Mouse (Mus musculus) embryonic facial prominence, embryonic 13.5 days (tissue): ENCODE measurements at regions not wholly inside any gene's neighbourhood (a gene's known extent, or its start where the extent isn't known, plus 50 kb on each side); places are given as distances from the start of the nearest gene placed in this dataset.

Source experiments
- ATAC-seq: fragments of 200-750 bp; cut with Nextera tagmentation; 2 replicates; pipeline ENCODE4 v1.8.0; 2017; ENCODE audit warnings: low read depth; ENCODE audit not compliant: insufficient number of reproducible peaks, insufficient read depth, low FRiP score, low TSS enrichment
- H3K27ac ChIP-seq: fragments of 300-500 bp; sonication (generic); 2 replicates; pipeline ENCODE4 v1.5.1; 2015; ENCODE audit warnings: moderate library complexity, mild to moderate bottlenecking, inconsistent platforms
- H3K27me3 ChIP-seq: fragments of 300-500 bp; sonication (generic); 2 replicates; pipeline ENCODE4 v1.6.1; 2015; ENCODE audit warnings: mild to moderate bottlenecking, inconsistent platforms
- H3K36me3 ChIP-seq: fragments of 300-500 bp; sonication (generic); 2 replicates; pipeline ENCODE4 v1.6.1; 2015; ENCODE audit warnings: mild to moderate bottlenecking, inconsistent platforms
- H3K4me1 ChIP-seq: fragments of 300-500 bp; sonication (generic); 2 replicates; pipeline ENCODE4 v1.6.1; 2015; ENCODE audit warnings: inconsistent platforms
- H3K4me2 ChIP-seq: fragments of 300-500 bp; sonication (generic); 2 replicates; pipeline ENCODE4 v1.6.1; 2015; ENCODE audit warnings: moderate library complexity, mild to moderate bottlenecking, inconsistent platforms
- H3K4me3 ChIP-seq: fragments of 300-500 bp; sonication (generic); 2 replicates; pipeline ENCODE4 v1.5.1; 2015; ENCODE audit warnings: mild to moderate bottlenecking, inconsistent platforms
- H3K9ac ChIP-seq: fragments of 300-500 bp; sonication (generic); 2 replicates; pipeline ENCODE4 v1.6.1; 2015; ENCODE audit warnings: mild to moderate bottlenecking, inconsistent platforms
- H3K9me3 ChIP-seq: fragments of 300-500 bp; sonication (generic); 2 replicates; pipeline ENCODE4 v1.6.1; 2016; ENCODE audit warnings: inconsistent platforms
- WGBS: fragments of 180-500 bp; shearing (Covaris S2); methylation state at CpG from one replicate; pipeline ENCODE4 v1.1.7; 2015; ENCODE audit warnings: mixed read lengths; 5-methylcytosine and 5-hydroxymethylcytosine counted together

- H3K4me2 ChIP-seq: no peak overlapping the region
- no peaks in the 10 kb centered on the region for H3K9me3 ChIP-seq
- H3K27ac ChIP-seq: no peak overlapping the region
- 80% methylated on average over 8 of the region's 8 CpGs for WGBS
- no peak overlapping the region for H3K4me3 ChIP-seq
- H3K4me1 ChIP-seq: no peaks in the 10 kb centered on the region
- H3K9ac ChIP-seq: no peak overlapping the region
- no peaks in the 10 kb centered on the region for H3K27me3 ChIP-seq
- no peak for ATAC-seq
- H3K36me3 ChIP-seq: no peaks in the 10 kb centered on the region
Observed at GRCm38 (mm10) chr2:124811709-124812108, 256.2 kb upstream of the Slc24a5 start.

- Histone ChIP-seq H3K27ac (no peak overlapping the region), H3K4me3 (no peak overlapping the region), H3K9me3 (no peaks in the 10 kb centered on the region), H3K36me3 (no peaks in the 10 kb centered on the region), H3K4me1 (0 out of 2 replicates have a peak, but pooled peaks cover 2% of the 10 kb centered on the region), H3K27me3 (no peaks in the 10 kb centered on the region), H3K9ac (no peak overlapping the region), H3K4me2 (no peak overlapping the region)
- WGBS: 92% methylated on average over 2 of the region's 2 CpGs
- ATAC-seq: no peak
Observed at GRCm38 (mm10) chr2:124816814-124817213, 251.1 kb upstream of the Slc24a5 start.

GRCm38 (mm10) chr2:124819846-124820245 lies 248.1 kb upstream of the Slc24a5 start:
- Histone ChIP-seq H3K36me3 (no peaks in the 10 kb centered on the region), H3K9me3 (no peaks in the 10 kb centered on the region), H3K4me1 (0 out of 2 replicates have a peak, but pooled peaks cover 2% of the 10 kb centered on the region), H3K27ac (no peak overlapping the region), H3K4me3 (no peak overlapping the region), H3K27me3 (no peaks in the 10 kb centered on the region), H3K4me2 (no peak overlapping the region), H3K9ac (no peak overlapping the region)
- 74% methylated on average over 6 of the region's 6 CpGs for WGBS
- ATAC-seq: no peak

- H3K27me3 ChIP-seq: no peaks in the 10 kb centered on the region
Observed at GRCm38 (mm10) chr2:124820821-124821220, 247.1 kb upstream of the Slc24a5 start.

GRCm38 (mm10) chr2:124821366-124821765 lies 246.6 kb upstream of the Slc24a5 start:
- 80% methylated on average over 4 of the region's 4 CpGs for WGBS
- H3K4me1 ChIP-seq: 0 out of 2 replicates have a peak, but pooled peaks cover 2% of the 10 kb centered on the region
- H3K4me2 ChIP-seq: no peak overlapping the region
- H3K27ac ChIP-seq: no peak overlapping the region
- no peaks in the 10 kb centered on the region for H3K36me3 ChIP-seq
- no peak for ATAC-seq
- H3K9me3 ChIP-seq: no peaks in the 10 kb centered on the region
- H3K27me3 ChIP-seq: no peaks in the 10 kb centered on the region
- H3K9ac ChIP-seq: no peak overlapping the region
- no peak overlapping the region for H3K4me3 ChIP-seq

More at GRCm38 (mm10) chr2:124820821-124821220, 247.1 kb upstream of the Slc24a5 start:
- Histone ChIP-seq H3K9me3 (no peaks in the 10 kb centered on the region), H3K4me2 (no peak overlapping the region), H3K9ac (no peak overlapping the region), H3K27ac (no peak overlapping the region), H3K36me3 (no peaks in the 10 kb centered on the region), H3K4me3 (no peak overlapping the region), H3K4me1 (0 out of 2 replicates have a peak, but pooled peaks cover 2% of the 10 kb centered on the region)
- WGBS: 91% methylated on average over 9 of the region's 9 CpGs
- ATAC-seq: no peak

- H3K4me2 ChIP-seq: no peak overlapping the region
- H3K9me3 ChIP-seq: no peaks in the 10 kb centered on the region
- no peak overlapping the region for H3K27ac ChIP-seq
- 84% methylated on average over 4 of the region's 4 CpGs for WGBS
- no peaks in the 10 kb centered on the region for H3K27me3 ChIP-seq
- H3K36me3 ChIP-seq: no peaks in the 10 kb centered on the region
- no peak for ATAC-seq
- no peak overlapping the region for H3K4me3 ChIP-seq
- no peaks in the 10 kb centered on the region for H3K4me1 ChIP-seq
- no peak overlapping the region for H3K9ac ChIP-seq
Observed at GRCm38 (mm10) chr2:124848812-124849211, 219.1 kb upstream of the Slc24a5 start.

GRCm38 (mm10) chr2:124858504-124858903 lies 209.4 kb upstream of the Slc24a5 start:
- H3K4me1 ChIP-seq: peaks cover 5% of the 10 kb centered on the region
- H3K4me3 ChIP-seq: no peak overlapping the region
- H3K27ac ChIP-seq: no peak overlapping the region
- H3K9me3 ChIP-seq: no peaks in the 10 kb centered on the region
- no peak overlapping the region for H3K4me2 ChIP-seq
- H3K36me3 ChIP-seq: no peaks in the 10 kb centered on the region
- no peaks in the 10 kb centered on the region for H3K27me3 ChIP-seq
- H3K9ac ChIP-seq: no peak overlapping the region
- no peak for ATAC-seq
- 64% methylated on average over 3 of the region's 3 CpGs for WGBS

GRCm38 (mm10) chr2:124888209-124888608 lies 179.7 kb upstream of the Slc24a5 start:
- no peaks in the 10 kb centered on the region for H3K9me3 ChIP-seq
- H3K4me2 ChIP-seq: no peak overlapping the region
- no peak for ATAC-seq
- no peak overlapping the region for H3K9ac ChIP-seq
- H3K4me3 ChIP-seq: no peak overlapping the region
- H3K27me3 ChIP-seq: no peaks in the 10 kb centered on the region
- H3K27ac ChIP-seq: no peak overlapping the region
- H3K4me1 ChIP-seq: peaks cover 6% of the 10 kb centered on the region; the same call in 1 of the 2 replicates
- no peaks in the 10 kb centered on the region for H3K36me3 ChIP-seq
- 26% methylated on average over 4 of the region's 4 CpGs for WGBS

GRCm38 (mm10) chr2:124895002-124895401 lies 172.9 kb upstream of the Slc24a5 start:
- Histone ChIP-seq H3K9me3 (no peaks in the 10 kb centered on the region; the same call in 1 of the 2 replicates), H3K4me3 (no peak overlapping the region), H3K4me2 (no peak overlapping the region), H3K27ac (no peak overlapping the region), H3K9ac (no peak overlapping the region), H3K27me3 (no peaks in the 10 kb centered on the region), H3K36me3 (no peaks in the 10 kb centered on the region), H3K4me1 (no peaks in the 10 kb centered on the region)
- no peak for ATAC-seq
- WGBS: 91% methylated on average over 4 of the region's 4 CpGs

- Histone ChIP-seq H3K27ac (no peak overlapping the region; the same call in 1 of the 2 replicates), H3K27me3 (no peaks in the 10 kb centered on the region), H3K4me2 (no peak overlapping the region), H3K4me3 (no peak overlapping the region), H3K36me3 (no peaks in the 10 kb centered on the region), H3K9ac (no peak overlapping the region), H3K9me3 (no peaks in the 10 kb centered on the region), H3K4me1 (no peaks in the 10 kb centered on the region)
- no peak for ATAC-seq
- 68% methylated on average over 4 of the region's 4 CpGs for WGBS
Observed at GRCm38 (mm10) chr2:124903556-124903955, 164.4 kb upstream of the Slc24a5 start.

- Histone ChIP-seq H3K27ac (no peak overlapping the region), H3K4me2 (no peak overlapping the region), H3K4me1 (no peaks in the 10 kb centered on the region), H3K36me3 (no peaks in the 10 kb centered on the region), H3K27me3 (no peaks in the 10 kb centered on the region), H3K4me3 (no peak overlapping the region), H3K9me3 (no peaks in the 10 kb centered on the region), H3K9ac (no peak overlapping the region)
- ATAC-seq: no peak
- WGBS: 91% methylated on average over 1 of the region's 1 CpGs
Observed at GRCm38 (mm10) chr2:124905076-124905475, 162.8 kb upstream of the Slc24a5 start.

GRCm38 (mm10) chr2:124918986-124919761 lies 148.8 kb upstream of the Slc24a5 start:
- H3K27ac ChIP-seq: no peak overlapping the region
- H3K4me1 ChIP-seq: no peaks in the 10 kb centered on the region
- WGBS: 65% methylated on average over 7 of the region's 7 CpGs
- H3K9ac ChIP-seq: no peak overlapping the region
- H3K27me3 ChIP-seq: no peaks in the 10 kb centered on the region
- H3K4me2 ChIP-seq: no peak overlapping the region
- ATAC-seq: no peak
- no peak overlapping the region for H3K4me3 ChIP-seq
- no peaks in the 10 kb centered on the region for H3K36me3 ChIP-seq
- H3K9me3 ChIP-seq: no peaks in the 10 kb centered on the region
